Mouse (Mus musculus) forebrain, embryonic 16.5 days (tissue): ENCODE measurements around the gene Olfr152. TPM values are rescaled to one million over a fixed set of nuclear protein-coding genes. Genes with fewer than 3 reads are reported as not detected.

Experiments
- ATAC-seq: fragments of 200-750 bp; cut with Nextera tagmentation; 2 replicates; pipeline ENCODE4 v1.8.0; 2017; ENCODE audit warnings: mild to moderate bottlenecking, moderate library complexity
- H3K27ac ChIP-seq: fragments of 300-500 bp; sonication (generic); 2 replicates; pipeline ENCODE4 v1.5.1; 2014; ENCODE audit warnings: low read length, control low read depth
- H3K27me3 ChIP-seq: fragments of 300-500 bp; sonication (generic); replicated peaks from 2 replicates; pipeline ENCODE4 v1.6.1; 2014; ENCODE audit warnings: low read length; ENCODE audit not compliant: control insufficient read depth, insufficient read depth
- H3K36me3 ChIP-seq: fragments of 300-500 bp; sonication (generic); 2 replicates; pipeline ENCODE4 v1.6.1; 2014; ENCODE audit not compliant: control insufficient read depth, insufficient read depth
- H3K4me1 ChIP-seq: fragments of 300-500 bp; sonication (generic); replicated peaks from 2 replicates; pipeline ENCODE4 v1.6.1; 2014; ENCODE audit warnings: low read length; ENCODE audit not compliant: control insufficient read depth, insufficient read depth
- H3K4me2 ChIP-seq: fragments of 300-500 bp; sonication (generic); 2 replicates; pipeline ENCODE4 v1.6.1; 2014; ENCODE audit warnings: mild to moderate bottlenecking, low read length, control low read depth
- H3K4me3 ChIP-seq: fragments of 300-500 bp; sonication (generic); replicated peaks from 2 replicates; pipeline ENCODE4 v1.5.1; 2014; ENCODE audit warnings: mild to moderate bottlenecking, low read length, control low read depth
- H3K9ac ChIP-seq: fragments of 300-500 bp; sonication (generic); replicated peaks from 2 replicates; pipeline ENCODE4 v1.6.1; 2014; ENCODE audit warnings: low read depth, low read length, control low read depth
- H3K9me3 ChIP-seq: fragments of 300-500 bp; sonication (generic); 2 replicates; pipeline ENCODE4 v1.6.1; 2016; ENCODE audit warnings: low read length; ENCODE audit not compliant: control insufficient read depth
- WGBS: fragments of 180-500 bp; shearing (Covaris S2); extraction: QIAGEN DNeasy Blood & Tissue Kit; methylation state at CpG from one replicate; pipeline ENCODE4 v1.1.7; 2014; 5-methylcytosine and 5-hydroxymethylcytosine counted together
- polyA plus RNA-seq: library from polyadenylated mRNA; unstranded; fragments of >200 nt; fragmentation: Nextera tagmentation; extraction: Ambion mirVana; gene quantifications from 2 replicates; pipeline ENCODE4 v1.2.1, GENCODE M21; 2015

The Olfr152 gene
- polyA plus RNA-seq = not detected in 2 replicates

DNA sequence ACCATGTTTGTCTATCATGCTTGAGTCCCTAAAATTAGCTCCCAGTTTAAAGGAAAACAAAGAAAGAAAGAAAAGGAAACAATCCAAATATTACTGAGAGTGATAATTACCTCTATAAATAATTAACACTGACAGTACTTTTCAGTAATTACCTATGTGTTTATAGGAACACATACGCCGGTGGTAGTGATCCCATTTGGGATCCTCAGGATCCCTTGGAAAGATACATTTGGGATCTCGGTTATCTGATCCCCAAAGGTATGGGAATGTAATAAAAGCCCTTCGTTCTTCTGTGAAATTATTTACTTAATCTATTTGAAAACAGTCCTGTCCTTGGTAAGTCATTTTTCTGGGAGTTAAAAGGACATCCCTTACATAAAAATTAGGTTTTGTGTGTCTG is at the start of gene Olfr152:
Gene Olfr152, plus strand, starts transcription at position 301 of the 400 bp plus-strand sequence.
- Histone ChIP-seq H3K27me3 (no peaks in the 10 kb centered on the region), H3K27ac (no peak within 1 kb of the TSS), H3K4me3 (no peak within 1 kb of the TSS), H3K9me3 (no peaks in the 10 kb centered on the region), H3K9ac (no peak within 1 kb of the TSS), H3K36me3 (no peaks in the 10 kb centered on the region), H3K4me2 (no peak within 1 kb of the TSS), H3K4me1 (no peaks in the 10 kb centered on the region)
- 75% methylated on average over 4 of the region's 4 CpGs for WGBS
- ATAC-seq = no peak

DNA sequence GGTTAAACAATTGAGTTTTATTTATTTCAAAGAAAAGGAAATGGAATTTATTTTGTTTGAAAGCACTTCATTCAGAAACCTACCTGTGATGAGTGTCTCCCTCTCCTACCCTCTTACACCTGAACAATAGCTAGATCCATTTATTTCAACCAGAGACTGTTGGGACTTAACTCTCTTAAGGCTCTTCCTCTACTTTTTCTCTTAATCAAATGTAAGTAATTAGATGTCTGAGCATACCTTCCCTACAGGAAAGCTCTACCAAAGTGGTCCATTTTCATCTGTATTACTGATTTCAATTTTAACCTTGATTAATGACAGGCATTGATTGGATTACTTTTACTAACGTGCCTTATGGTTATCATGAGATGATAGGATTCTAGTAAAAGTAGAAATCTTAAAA is 39.4 kb upstream of the Olfr152 start, which contains the start of gene Olfr1138:
Gene Olfr1138, minus strand, starts transcription at position 101 of the 400 bp plus-strand sequence.
- H3K9ac ChIP-seq = no peak within 1 kb of the TSS
- 79% methylated on average over 1 of the region's 1 CpGs for WGBS
- H3K4me2 ChIP-seq = no peak within 1 kb of the TSS
- no peak for ATAC-seq
- H3K4me3 ChIP-seq = no peak within 1 kb of the TSS
- no peaks in the 10 kb centered on the region for H3K36me3 ChIP-seq
- no peaks in the 10 kb centered on the region for H3K27me3 ChIP-seq
- no peaks in the 10 kb centered on the region for H3K4me1 ChIP-seq
- no peak within 1 kb of the TSS for H3K27ac ChIP-seq
- no peaks in the 10 kb centered on the region for H3K9me3 ChIP-seq

DNA sequence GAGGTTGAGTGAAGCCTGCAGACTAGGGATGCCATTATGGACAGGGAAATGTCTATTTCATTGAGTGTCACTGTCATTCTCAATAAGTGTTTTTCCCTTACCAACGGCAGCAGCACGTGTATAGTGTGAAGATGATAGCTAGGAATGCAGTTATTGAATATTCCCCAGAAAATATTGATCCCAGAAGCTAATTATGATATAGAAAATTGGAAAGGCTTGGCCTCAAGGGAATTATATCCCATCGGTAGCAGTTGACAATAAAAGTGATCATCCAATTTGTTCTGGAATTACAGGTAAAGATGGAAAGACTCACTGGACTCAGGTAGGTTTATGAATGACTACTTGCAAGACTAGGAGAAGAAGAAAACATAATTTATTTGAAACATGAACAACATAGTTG is 35.8 kb upstream of the Olfr152 start, which contains the start of gene Olfr1140:
Gene Olfr1140, plus strand, starts transcription at position 301 of the 400 bp plus-strand sequence.
- Histone ChIP-seq H3K9ac (no peak within 1 kb of the TSS), H3K4me3 (no peak within 1 kb of the TSS), H3K4me1 (no peaks in the 10 kb centered on the region), H3K36me3 (no peaks in the 10 kb centered on the region), H3K27ac (no peak within 1 kb of the TSS), H3K27me3 (no peaks in the 10 kb centered on the region), H3K4me2 (no peak within 1 kb of the TSS), H3K9me3 (no peaks in the 10 kb centered on the region)
- WGBS = 75% methylated on average over 3 of the region's 3 CpGs
- ATAC-seq = no peak

DNA sequence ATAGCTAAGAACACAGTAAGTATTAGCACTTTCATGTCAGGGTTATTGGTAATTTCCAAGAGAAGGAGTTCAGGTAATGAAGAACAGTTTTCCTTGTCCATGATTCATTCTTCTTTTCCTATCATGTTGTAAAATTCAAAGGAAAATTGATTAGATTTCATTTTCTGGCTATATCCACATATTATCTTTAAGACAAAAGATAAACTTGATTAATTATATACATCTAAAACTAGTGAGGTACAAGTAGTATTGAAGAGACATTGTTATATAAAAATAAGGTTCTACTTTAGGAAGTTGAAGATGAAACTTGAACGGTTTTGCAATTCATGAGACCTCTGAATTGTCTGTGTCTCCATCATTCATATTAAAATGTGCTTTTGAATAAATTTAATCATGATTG is 25.4 kb upstream of the Olfr152 start, which contains the start of gene Olfr1141:
Gene Olfr1141, minus strand, starts transcription at position 101 of the 400 bp plus-strand sequence.
- Histone ChIP-seq H3K9ac (no peak within 1 kb of the TSS), H3K27me3 (no peaks in the 10 kb centered on the region), H3K9me3 (no peaks in the 10 kb centered on the region), H3K4me1 (no peaks in the 10 kb centered on the region), H3K4me2 (no peak within 1 kb of the TSS), H3K36me3 (no peaks in the 10 kb centered on the region), H3K27ac (no peak within 1 kb of the TSS), H3K4me3 (no peak within 1 kb of the TSS)
- no peak for ATAC-seq
- 85% methylated on average over 1 of the region's 1 CpGs for WGBS

DNA sequence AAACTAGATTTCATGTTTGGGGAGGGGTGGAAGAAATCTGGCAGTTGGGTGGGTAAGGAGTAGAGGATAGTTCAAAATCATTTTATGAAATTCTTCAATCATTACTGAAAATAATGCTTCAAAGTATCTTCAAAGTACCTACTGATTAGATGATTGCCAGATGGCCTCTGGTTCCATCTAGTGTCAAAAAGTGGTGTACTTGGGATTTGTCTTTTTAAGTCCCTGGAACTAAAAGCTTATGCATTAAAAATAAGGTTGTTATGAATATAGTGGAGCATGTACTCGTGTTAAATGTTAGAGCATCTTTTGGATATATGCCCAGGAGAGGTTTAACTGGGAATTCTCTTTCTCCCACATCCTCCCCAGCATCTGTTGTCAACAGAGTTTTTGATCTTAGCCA is 3.1 kb upstream of the Olfr152 start:
- Histone ChIP-seq H3K9me3 (no peaks in the 10 kb centered on the region), H3K27ac (no peak overlapping the region), H3K9ac (no peak overlapping the region), H3K4me1 (no peaks in the 10 kb centered on the region), H3K27me3 (no peaks in the 10 kb centered on the region), H3K4me2 (no peak overlapping the region), H3K36me3 (no peaks in the 10 kb centered on the region), H3K4me3 (no peak overlapping the region)
- ATAC-seq = no peak
- 57% methylated on average over 1 of the region's 1 CpGs for WGBS

DNA sequence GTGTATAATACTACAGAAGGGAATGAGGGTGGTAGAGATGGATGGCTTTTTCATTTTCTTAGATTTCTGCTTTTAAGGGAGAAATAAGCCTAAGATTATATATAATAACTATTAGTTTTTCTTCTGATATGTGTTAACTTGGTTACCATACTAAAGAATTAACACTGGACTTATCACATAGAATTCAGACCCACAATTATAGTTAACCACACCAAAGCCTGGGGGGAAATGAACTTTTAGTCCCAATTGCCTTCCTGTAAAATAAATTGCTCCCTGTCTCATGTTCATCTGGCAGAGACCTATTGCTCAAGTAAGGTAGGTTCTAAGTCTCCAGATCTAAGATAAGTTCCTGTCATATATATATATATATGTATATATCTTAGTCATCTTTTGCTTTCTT is 21.0 kb downstream of the Olfr152 start, which contains the start of gene Olfr1143:
Gene Olfr1143, plus strand, starts transcription at position 301 of the 400 bp plus-strand sequence.
- H3K36me3 ChIP-seq = no peaks in the 10 kb centered on the region
- no peak within 1 kb of the TSS for H3K27ac ChIP-seq
- no peak within 1 kb of the TSS for H3K9ac ChIP-seq
- no peaks in the 10 kb centered on the region for H3K9me3 ChIP-seq
- no peaks in the 10 kb centered on the region for H3K4me1 ChIP-seq
- no peak for ATAC-seq
- H3K4me2 ChIP-seq = no peak within 1 kb of the TSS
- no peaks in the 10 kb centered on the region for H3K27me3 ChIP-seq
- H3K4me3 ChIP-seq = no peak within 1 kb of the TSS

DNA sequence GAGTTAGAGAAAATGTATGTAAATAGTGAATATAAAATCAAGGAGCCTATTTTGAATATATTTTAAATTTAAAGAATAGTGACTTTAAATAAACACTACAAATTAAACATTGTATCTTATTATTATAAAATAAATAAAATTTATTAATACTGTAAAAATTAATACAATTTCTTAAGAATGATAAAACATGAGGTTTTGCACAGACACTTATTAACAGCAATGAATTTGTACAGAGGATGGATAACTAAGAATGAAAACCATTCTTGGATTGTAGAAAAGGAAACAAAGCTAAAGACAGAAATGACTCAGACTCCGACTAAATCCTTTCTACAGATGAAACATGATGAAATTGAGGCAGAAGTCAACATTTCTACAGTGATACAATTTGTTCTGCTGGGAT is 30.2 kb downstream of the Olfr152 start, which contains the start of gene Olfr1145:
Gene Olfr1145, plus strand, starts transcription at position 301 of the 400 bp plus-strand sequence.
- Histone ChIP-seq H3K36me3 (no peaks in the 10 kb centered on the region), H3K9me3 (no peaks in the 10 kb centered on the region)
- 79% methylated on average over 1 of the region's 1 CpGs for WGBS

DNA sequence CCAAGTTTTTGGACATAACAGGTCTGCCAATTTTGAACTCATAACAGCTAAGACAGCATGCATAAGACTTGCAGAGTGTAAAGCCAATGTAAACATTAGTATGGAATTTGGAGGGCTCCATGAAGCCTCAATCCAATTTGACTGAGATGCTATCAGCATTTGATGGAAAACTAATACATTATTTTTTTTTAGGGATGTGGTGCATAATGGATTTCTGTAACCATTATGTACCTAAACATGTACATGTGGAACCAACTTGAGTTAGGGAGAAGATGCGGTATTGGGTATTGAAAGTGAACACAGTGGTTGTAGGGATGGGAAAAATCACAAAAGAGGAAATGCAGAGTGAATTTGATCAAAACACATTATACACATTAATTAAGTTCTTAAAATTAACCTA is 51.0 kb downstream of the Olfr152 start, which contains the start of gene Olfr1148:
Gene Olfr1148, plus strand, starts transcription at position 301 of the 400 bp plus-strand sequence.
- no peaks in the 10 kb centered on the region for H3K36me3 ChIP-seq
- no peak for ATAC-seq
- 86% methylated on average over 1 of the region's 1 CpGs for WGBS
- no peaks in the 10 kb centered on the region for H3K4me1 ChIP-seq
- H3K27ac ChIP-seq = no peak within 1 kb of the TSS
- H3K4me3 ChIP-seq = no peak within 1 kb of the TSS
- no peaks in the 10 kb centered on the region for H3K27me3 ChIP-seq
- H3K4me2 ChIP-seq = no peak within 1 kb of the TSS
- H3K9me3 ChIP-seq = no peaks in the 10 kb centered on the region
- H3K9ac ChIP-seq = no peak within 1 kb of the TSS

More for the DNA sequence above, 30.2 kb downstream of the Olfr152 start, which contains the start of gene Olfr1145:
- no peak for ATAC-seq
- Histone ChIP-seq H3K9ac (no peak within 1 kb of the TSS), H3K27ac (no peak within 1 kb of the TSS), H3K4me1 (no peaks in the 10 kb centered on the region), H3K4me3 (no peak within 1 kb of the TSS), H3K4me2 (no peak within 1 kb of the TSS), H3K27me3 (no peaks in the 10 kb centered on the region)
